Mouse (Mus musculus): ENCODE measurements around the gene Nepn. TPM values are rescaled to one million over a fixed set of nuclear protein-coding genes. Genes with fewer than 3 reads are reported as not detected.

The Nepn gene
- total RNA-seq, 2 experiments from 2014 or later, result not detected

- no peak for ATAC-seq (replicated peaks; ENCODE audit: low FRiP score, poor library complexity, severe bottlenecking)
Observed at GRCm38 (mm10) chr10:52398715-52399114, 9.9 kb downstream of the Nepn start.

GRCm38 (mm10) chr10:52399722-52400121 is 10.9 kb downstream of the Nepn start:
- no peak for ATAC-seq (replicated peaks; ENCODE audit: low FRiP score, poor library complexity, severe bottlenecking)

- no peak for ATAC-seq (replicated peaks; ENCODE audit: low FRiP score, poor library complexity, severe bottlenecking)
Observed at GRCm38 (mm10) chr10:52405160-52405559, 16.4 kb downstream of the Nepn start.

GRCm38 (mm10) chr10:52407526-52407925 is 18.8 kb downstream of the Nepn start:
- ATAC-seq (replicated peaks; ENCODE audit: low FRiP score, poor library complexity, severe bottlenecking), result no peak

GRCm38 (mm10) chr10:52415020-52415419 is 26.2 kb downstream of the Nepn start:
- ATAC-seq (replicated peaks; ENCODE audit: low FRiP score, poor library complexity, severe bottlenecking), result no peak

GRCm38 (mm10) chr10:52416458-52416857 is 27.7 kb downstream of the Nepn start:
- ATAC-seq (replicated peaks; ENCODE audit: low FRiP score, poor library complexity, severe bottlenecking), result no peak

- ATAC-seq (replicated peaks; ENCODE audit: low FRiP score, poor library complexity, severe bottlenecking), result peak; percentile 99
Observed at GRCm38 (mm10) chr10:52417299-52417997, 28.7 kb downstream of the Nepn start, which contains the start of gene Nus1. Nus1 (plus strand) TSS chr10:52417547.

- 0 out of 2 replicates have a peak, but pooled peaks have one; percentile 28 for ATAC-seq (replicated peaks; ENCODE audit: low FRiP score, poor library complexity, severe bottlenecking)
Observed at GRCm38 (mm10) chr10:52417998-52418860, 29.5 kb downstream of the Nepn start.

GRCm38 (mm10) chr10:52418931-52419330 is 30.2 kb downstream of the Nepn start:
- ATAC-seq (replicated peaks; ENCODE audit: low FRiP score, poor library complexity, severe bottlenecking), result no peak

- no peak for ATAC-seq (replicated peaks; ENCODE audit: low FRiP score, poor library complexity, severe bottlenecking)
Observed at GRCm38 (mm10) chr10:52419402-52419801, 30.6 kb downstream of the Nepn start.

- no peak for ATAC-seq (replicated peaks; ENCODE audit: low FRiP score, poor library complexity, severe bottlenecking)
Observed at GRCm38 (mm10) chr10:52420526-52420925, 31.8 kb downstream of the Nepn start.

GRCm38 (mm10) chr10:52421716-52422115 is 32.9 kb downstream of the Nepn start:
- ATAC-seq (replicated peaks; ENCODE audit: low FRiP score, poor library complexity, severe bottlenecking), result no peak

GRCm38 (mm10) chr10:52423097-52423496 is 34.3 kb downstream of the Nepn start:
- ATAC-seq (replicated peaks; ENCODE audit: low FRiP score, poor library complexity, severe bottlenecking), result no peak

- no peak for ATAC-seq (replicated peaks; ENCODE audit: low FRiP score, poor library complexity, severe bottlenecking)
Observed at GRCm38 (mm10) chr10:52426314-52426980, 37.7 kb downstream of the Nepn start.

GRCm38 (mm10) chr10:52427634-52428415 is 39.1 kb downstream of the Nepn start:
- no peak for ATAC-seq (replicated peaks; ENCODE audit: low FRiP score, poor library complexity, severe bottlenecking)

- ATAC-seq (replicated peaks; ENCODE audit: low FRiP score, poor library complexity, severe bottlenecking), result no peak
Observed at GRCm38 (mm10) chr10:52430953-52431352, 42.2 kb downstream of the Nepn start.

- ATAC-seq (replicated peaks; ENCODE audit: low FRiP score, poor library complexity, severe bottlenecking), result no peak
Observed at GRCm38 (mm10) chr10:52434836-52435235, 46.1 kb downstream of the Nepn start.

Measured in erythroid progenitor cell, adult 5-6 weeks (primary cell).